Mouse (Mus musculus) layer of hippocampus, postnatal 25 days (tissue): Measurements from ENCODE around the gene Capn13. TPM values are rescaled to one million over a fixed set of nuclear protein-coding genes. Genes with fewer than 3 reads are reported as not detected.
A peak's percentile ranks its signal among the peaks of the same experiment; 100 is the strongest.
"Not testable (repeated sequence)": the region's sequence is repeated elsewhere in the genome, so short reads cannot be mapped to it uniquely, and the experiment has no call there.

Experiments used
- DNase-seq, 2 experiments: peaks; one replicate each; pipeline ENCODE4 v3.0.0; 2022; ENCODE audit warnings: mixed read lengths in 2 of 2, low spot score in 1 of 2; ENCODE audit errors: extremely low spot score in 1 of 2
- total RNA-seq, 2 experiments: library from RNA; stranded (reverse); gene quantifications; 2 replicates each; pipeline ENCODE4 v1.2.3; 2021

The Capn13 gene
- total RNA-seq, 2 experiments from 2014 or later = not detected

GRCm38 (mm10) chr17:73282702-73283101 lies 118.0 kb downstream of the Capn13 start:
- not testable (repeated sequence) for DNase-seq

GRCm38 (mm10) chr17:73277770-73278169 lies 122.9 kb downstream of the Capn13 start:
- DNase-seq = no peak

GRCm38 (mm10) chr17:73275066-73275465 lies 125.6 kb downstream of the Capn13 start:
- no peak for DNase-seq

DNA sequence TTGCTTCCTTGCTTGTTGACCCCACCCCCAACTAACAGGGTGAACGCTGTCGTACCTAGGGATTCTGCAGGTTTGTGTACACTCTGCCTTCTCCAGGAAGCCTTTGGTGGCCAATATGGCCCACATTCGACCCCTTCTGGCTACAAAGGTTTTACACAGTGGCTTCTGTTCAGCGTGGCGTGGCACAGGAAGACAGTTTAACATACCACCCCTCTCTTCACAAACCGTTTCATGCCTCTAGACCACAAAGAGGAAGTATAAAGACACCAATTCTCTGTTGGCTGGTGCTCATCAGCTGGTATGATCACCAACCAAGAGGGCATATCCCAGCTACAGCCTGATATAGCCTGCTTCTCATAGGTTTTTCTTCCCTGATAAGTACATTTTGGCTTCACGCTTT lies 126.9 kb downstream of the Capn13 start:
- DNase-seq = no peak

- peak; percentile 26 to 28 for DNase-seq
Measured at GRCm38 (mm10) chr17:73271797-73272600, 128.7 kb downstream of the Capn13 start.

- DNase-seq = peak in 1 of 2 experiments; percentile 14
Measured at GRCm38 (mm10) chr17:73270871-73271796, 129.5 kb downstream of the Capn13 start.

DNA sequence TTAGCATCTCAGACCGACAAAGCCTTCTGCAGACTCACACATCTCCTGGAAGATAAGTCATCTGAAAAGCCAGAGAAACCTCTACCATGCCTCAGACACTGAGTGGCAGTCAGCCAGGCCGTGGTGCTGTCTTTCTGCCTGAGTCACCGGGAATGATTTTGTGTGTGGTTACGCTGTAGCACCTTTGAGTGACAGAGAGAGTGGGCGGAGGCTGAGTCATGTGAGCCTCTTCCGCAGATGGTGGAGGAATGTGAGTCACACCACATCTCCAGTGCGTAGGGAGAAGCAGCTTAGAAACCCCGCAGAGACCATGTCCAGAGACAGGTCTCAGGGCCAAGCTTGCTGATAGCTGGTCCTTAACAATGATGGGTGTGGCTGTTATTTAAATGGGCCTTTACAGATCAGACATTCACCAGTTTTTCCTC lies 137.6 kb downstream of the Capn13 start:
- DNase-seq = peak in 1 of 2 experiments; percentile 50

- DNase-seq = no peak
Measured at GRCm38 (mm10) chr17:73262558-73262957, 138.1 kb downstream of the Capn13 start.

GRCm38 (mm10) chr17:73259258-73259657 lies 141.4 kb downstream of the Capn13 start:
- not testable (repeated sequence) for DNase-seq

DNA sequence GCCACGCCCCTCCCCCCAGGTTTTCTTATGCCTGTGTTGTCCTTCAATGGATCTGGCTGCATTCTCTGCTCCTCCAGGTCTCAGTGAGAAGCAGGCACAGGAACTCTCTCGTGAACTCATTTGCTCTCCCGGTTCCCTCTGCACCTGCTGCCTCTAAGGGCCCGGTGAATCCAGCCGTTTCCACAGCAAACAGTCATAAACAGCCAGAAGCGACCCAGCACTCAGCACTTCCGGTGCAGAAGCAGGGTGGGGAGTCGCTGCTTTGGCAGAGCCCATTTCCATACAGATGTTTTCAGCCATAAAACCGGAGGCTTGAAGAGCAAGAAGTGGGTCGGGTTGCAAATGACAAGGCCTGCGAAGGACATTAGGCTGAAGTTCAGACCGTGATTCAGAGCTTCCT lies 142.0 kb downstream of the Capn13 start:
- DNase-seq = no peak
